Mouse (Mus musculus): ENCODE data around the gene Cap1.
"Not testable (repeated sequence)": the region's sequence is repeated elsewhere in the genome, so short reads cannot be mapped to it uniquely, and the experiment has no call there.

Gene Cap1

GRCm38 (mm10) chr4:122848150-122848621, 37.7 kb downstream of the Cap1 start:
- in situ Hi-C loops (cut with MboI; ENCODE audit: low sequenced_read_pairs) = no loop called here

GRCm38 (mm10) chr4:122838416-122838815, 47.4 kb downstream of the Cap1 start:
- in situ Hi-C loops (cut with MboI; ENCODE audit: low sequenced_read_pairs) = no loop called here

- in situ Hi-C loops (cut with MboI; ENCODE audit: low sequenced_read_pairs) = no loop called here
Observed at GRCm38 (mm10) chr4:122837994-122838393, 47.9 kb downstream of the Cap1 start.

- in situ Hi-C loops (cut with MboI; ENCODE audit: low sequenced_read_pairs) = no loop called here
Observed at GRCm38 (mm10) chr4:122837180-122837730, 48.6 kb downstream of the Cap1 start.

- in situ Hi-C loops (cut with MboI; ENCODE audit: low sequenced_read_pairs) = no loop called here
Observed at GRCm38 (mm10) chr4:122836403-122836775, 49.5 kb downstream of the Cap1 start.

- in situ Hi-C loops (cut with MboI; ENCODE audit: low sequenced_read_pairs) = no loop called here
Observed at GRCm38 (mm10) chr4:122835530-122836402, 50.1 kb downstream of the Cap1 start, which contains the start of gene Ppt1. Gene Ppt1, plus strand, starts transcription at chr4:122836242.

DNA sequence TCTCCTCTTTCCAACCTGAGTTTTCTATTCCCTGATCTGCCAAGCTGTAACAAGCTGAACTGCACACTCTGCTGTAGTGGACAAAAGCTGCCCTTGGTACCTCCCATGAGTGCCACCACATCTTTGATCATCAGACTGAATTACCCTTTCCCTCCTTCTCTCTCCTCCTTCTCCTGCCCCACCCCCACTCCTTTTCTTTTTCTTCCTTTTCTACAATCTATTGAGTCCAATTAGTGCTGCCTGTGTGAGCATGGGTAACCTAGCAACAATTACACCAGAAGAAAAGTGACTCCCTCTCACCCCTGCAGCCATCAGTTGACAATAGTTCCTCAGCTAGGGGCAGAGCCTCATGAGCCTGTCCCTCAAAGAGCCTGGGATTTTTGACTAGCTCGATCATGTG, 54.0 kb downstream of the Cap1 start:
- in situ Hi-C loops (cut with MboI; ENCODE audit: low sequenced_read_pairs) = no loop called here

- in situ Hi-C loops (cut with MboI; ENCODE audit: low sequenced_read_pairs) = no loop called here
Observed at GRCm38 (mm10) chr4:122829339-122829738, 56.5 kb downstream of the Cap1 start.

GRCm38 (mm10) chr4:122827651-122828050, 58.2 kb downstream of the Cap1 start:
- in situ Hi-C loops (cut with MboI; ENCODE audit: low sequenced_read_pairs) = no loop called here

DNA sequence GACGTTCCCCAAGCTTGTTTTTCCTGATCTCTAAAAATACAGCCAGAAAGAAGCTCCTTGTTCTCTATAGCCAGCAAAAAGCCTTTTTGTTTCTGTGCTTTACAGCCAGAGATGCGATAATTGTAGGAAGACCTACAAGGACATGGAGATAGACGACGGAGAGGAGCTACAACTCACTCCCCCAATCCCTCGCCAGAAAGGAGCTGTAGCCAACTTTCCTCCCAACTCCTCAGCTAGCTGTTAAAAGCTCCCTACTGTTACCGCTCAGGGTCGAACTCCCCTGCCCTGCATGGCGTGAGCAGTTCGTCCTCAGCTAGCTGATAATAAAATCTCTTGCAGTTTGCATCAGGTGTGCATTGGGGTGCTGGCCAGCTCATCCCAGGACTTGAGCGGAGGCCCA, 64.9 kb downstream of the Cap1 start:
- in situ Hi-C loops (cut with MboI; ENCODE audit: low sequenced_read_pairs) = not testable (repeated sequence)

DNA sequence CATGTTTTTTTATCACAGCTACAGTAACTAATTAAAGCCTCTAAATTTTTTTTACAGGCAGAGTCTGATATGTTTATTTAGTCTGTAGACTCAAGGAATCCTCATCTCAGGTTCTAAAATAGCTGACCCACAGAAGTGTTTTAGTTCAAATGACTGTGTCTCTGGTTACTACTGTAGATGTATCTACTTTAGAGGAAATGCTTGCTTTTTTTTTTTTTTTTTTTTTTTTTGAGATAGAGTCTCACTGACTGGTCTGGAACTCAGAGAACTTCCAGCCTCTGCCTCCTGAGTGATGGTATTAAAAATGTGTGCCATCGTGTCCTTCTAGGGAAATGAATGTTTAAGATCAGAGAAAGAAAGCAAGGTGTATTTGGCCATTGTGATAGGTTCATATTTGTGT, 69.7 kb downstream of the Cap1 start:
- in situ Hi-C loops (cut with MboI; ENCODE audit: low sequenced_read_pairs) = no loop called here

- in situ Hi-C loops (cut with MboI; ENCODE audit: low sequenced_read_pairs) = no loop called here
Observed at GRCm38 (mm10) chr4:122811824-122812223, 74.0 kb downstream of the Cap1 start.

- in situ Hi-C loops (cut with MboI; ENCODE audit: low sequenced_read_pairs) = no loop called here
Observed at GRCm38 (mm10) chr4:122811180-122811579, 74.7 kb downstream of the Cap1 start.

Measured in CH12F3 (cell line).